Mouse (Mus musculus): Measurements from ENCODE around the gene Mapk3. TPM values are rescaled to one million over a fixed set of nuclear protein-coding genes. Genes with fewer than 3 reads are reported as not detected.
A peak's percentile ranks its signal among the peaks of the same experiment; 100 is the strongest.
"Not testable (repeated sequence)": the region's sequence is repeated elsewhere in the genome, so short reads cannot be mapped to it uniquely, and the experiment has no call there.

Mapk3 gene
- polyA plus RNA-seq, 1 experiment from 2014 or later: 99.7 TPM

DNA sequence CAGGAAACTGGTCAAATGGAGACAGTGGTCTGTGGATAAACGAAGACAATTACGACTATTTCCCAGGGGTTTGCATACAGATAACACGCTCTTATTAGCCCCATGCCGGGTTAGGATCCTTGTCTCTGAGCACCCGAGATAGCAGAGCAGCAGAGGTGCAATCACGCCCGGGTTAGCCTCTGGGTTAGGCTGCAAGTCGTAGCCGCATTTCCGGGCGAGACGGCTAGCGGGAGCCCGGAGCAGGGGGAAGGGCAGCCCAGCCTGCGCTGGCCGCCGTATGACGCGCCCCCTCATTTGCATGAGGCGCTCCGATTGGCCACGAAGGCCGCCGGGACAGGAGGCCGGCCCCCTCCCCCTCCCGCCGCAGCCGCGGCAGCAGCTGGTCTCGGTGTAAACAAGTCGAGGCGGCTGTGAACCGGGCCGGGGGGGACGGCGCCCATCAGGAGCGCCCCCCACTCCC lies 17.2 kb downstream of the Mapk3 start, which contains the start of gene Ypel3:
Gene Ypel3, plus strand, starts transcription at position 358 of the 460 bp plus-strand sequence.
- Histone ChIP-seq H3K4me2 (ENCODE audit: low read length) (peak within 1 kb of the TSS; percentile 95), H3K9me3 (replicated peaks; ENCODE audit: control insufficient read depth, low read length) (no peaks in the 10 kb centered on the region), H3K4me3 (ENCODE audit: low read depth, low read length) (peak within 1 kb of the TSS; percentile 75), H3K27ac (ENCODE audit: low read depth, low read length) (peak within 1 kb of the TSS; percentile 76), H3K27me3 (replicated peaks; ENCODE audit: control insufficient read depth, insufficient read depth, low read length) (no peaks in the 10 kb centered on the region), H3K9ac (ENCODE audit: low read length) (peak within 1 kb of the TSS; percentile 94), H3K36me3 (ENCODE audit: control insufficient read depth, insufficient read depth, low read length) (peaks cover 24% of the 10 kb centered on the region; the same call in 1 of the 2 replicates), H3K4me1 (ENCODE audit: control insufficient read depth, insufficient read depth, low read length) (peaks cover 32% of the 10 kb centered on the region)
- DNase-seq (ENCODE audit: low spot score) (peak; percentile 95), ATAC-seq (peak; percentile 87)
- WGBS: under 1% methylated on average over 37 of the region's 37 CpGs

DNA sequence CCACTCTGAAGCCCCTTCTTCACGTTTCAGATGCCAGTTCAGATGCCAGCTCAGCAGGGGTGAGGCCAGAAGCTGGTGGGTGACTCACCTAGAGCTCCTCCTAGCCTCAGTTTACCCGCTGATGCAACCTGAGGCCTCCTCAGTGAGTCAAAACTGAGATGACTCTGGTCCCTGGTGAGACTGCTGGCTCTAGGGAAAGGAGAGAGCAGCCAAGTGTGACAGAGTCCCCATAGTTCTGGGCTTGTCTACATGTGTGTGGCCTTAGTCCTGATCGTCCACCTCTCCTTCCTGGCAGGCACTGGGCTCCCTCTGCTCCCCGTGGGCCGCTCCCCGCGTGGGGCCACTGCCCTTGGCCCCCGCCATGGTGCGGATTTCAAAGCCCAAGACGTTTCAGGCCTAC lies 18.1 kb downstream of the Mapk3 start:
- Histone ChIP-seq H3K9ac (ENCODE audit: low read length) (peak overlapping the region; percentile 94), H3K36me3 (ENCODE audit: control insufficient read depth, insufficient read depth, low read length) (peaks cover 23% of the 10 kb centered on the region; the same call in 1 of the 2 replicates), H3K4me2 (ENCODE audit: low read length) (peak overlapping the region; percentile 95), H3K4me1 (ENCODE audit: control insufficient read depth, insufficient read depth, low read length) (peaks cover 32% of the 10 kb centered on the region), H3K27me3 (replicated peaks; ENCODE audit: control insufficient read depth, insufficient read depth, low read length) (no peaks in the 10 kb centered on the region), H3K27ac (ENCODE audit: low read depth, low read length) (peak overlapping the region; percentile 76; the same call in 1 of the 2 replicates), H3K9me3 (replicated peaks; ENCODE audit: control insufficient read depth, low read length) (no peaks in the 10 kb centered on the region), H3K4me3 (ENCODE audit: low read depth, low read length) (peak overlapping the region; percentile 75)
- no peak for ATAC-seq
- WGBS: 54% methylated on average over 10 of the region's 10 CpGs
- DNase-seq (ENCODE audit: low spot score): no peak

DNA sequence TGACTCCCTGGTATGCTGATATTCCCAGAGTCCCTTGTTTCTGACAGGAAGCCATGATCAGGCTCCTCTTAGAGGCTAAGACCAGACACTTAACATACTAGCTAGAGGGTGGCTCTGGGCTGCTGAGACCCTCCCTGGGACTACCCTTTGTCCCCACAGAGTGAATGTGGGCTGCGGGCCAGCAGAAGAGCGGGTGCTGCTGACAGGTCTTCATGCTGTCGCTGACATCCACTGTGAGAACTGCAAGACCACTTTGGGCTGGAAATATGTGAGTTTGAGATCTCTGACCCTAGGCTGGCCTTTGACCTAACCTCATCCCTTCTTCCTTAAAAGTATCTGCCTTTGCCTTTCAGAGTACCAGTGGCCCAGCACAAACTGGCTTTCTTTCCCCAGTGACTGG lies 18.7 kb downstream of the Mapk3 start:
- Histone ChIP-seq H3K4me3 (ENCODE audit: low read depth, low read length) (no peak overlapping the region), H3K9ac (ENCODE audit: low read length) (peak overlapping the region; percentile 94; the same call in 1 of the 2 replicates), H3K36me3 (ENCODE audit: control insufficient read depth, insufficient read depth, low read length) (peaks cover 23% of the 10 kb centered on the region; the same call in 1 of the 2 replicates), H3K9me3 (replicated peaks; ENCODE audit: control insufficient read depth, low read length) (no peaks in the 10 kb centered on the region), H3K27me3 (replicated peaks; ENCODE audit: control insufficient read depth, insufficient read depth, low read length) (no peaks in the 10 kb centered on the region), H3K4me2 (ENCODE audit: low read length) (peak overlapping the region; percentile 95), H3K4me1 (ENCODE audit: control insufficient read depth, insufficient read depth, low read length) (peaks cover 32% of the 10 kb centered on the region), H3K27ac (ENCODE audit: low read depth, low read length) (no peak overlapping the region)
- no peak for ATAC-seq
- WGBS: 84% methylated on average over 3 of the region's 3 CpGs
- no peak for DNase-seq (ENCODE audit: low spot score)

DNA sequence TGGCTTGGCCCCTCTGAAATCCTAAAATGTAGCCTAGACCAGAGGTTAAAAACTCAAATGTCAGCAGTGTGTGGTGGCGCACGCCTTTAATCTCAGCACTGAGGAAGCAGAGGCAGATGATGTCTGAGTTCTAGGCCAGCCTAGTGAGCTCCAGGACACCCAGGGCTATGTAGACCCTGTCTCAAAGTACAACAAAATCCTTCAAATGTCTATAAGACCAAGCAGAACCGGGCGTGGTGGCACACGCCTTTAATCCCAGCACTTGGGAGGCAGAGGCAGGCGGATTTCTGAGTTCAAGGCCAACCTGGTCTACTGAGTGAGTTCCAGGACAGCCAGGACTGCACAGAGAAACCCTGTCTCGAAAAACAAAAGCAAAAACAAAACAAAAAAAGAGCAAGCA lies 19.7 kb downstream of the Mapk3 start:
- Histone ChIP-seq H3K4me1 (ENCODE audit: control insufficient read depth, insufficient read depth, low read length) (peaks cover 32% of the 10 kb centered on the region), H3K36me3 (ENCODE audit: control insufficient read depth, insufficient read depth, low read length) (peaks cover 27% of the 10 kb centered on the region; the same call in 1 of the 2 replicates)
- not testable (repeated sequence) for H3K27me3 ChIP-seq (replicated peaks; ENCODE audit: control insufficient read depth, insufficient read depth, low read length); ATAC-seq; H3K4me3 ChIP-seq (ENCODE audit: low read depth, low read length); H3K4me2 ChIP-seq (ENCODE audit: low read length); H3K27ac ChIP-seq (ENCODE audit: low read depth, low read length); DNase-seq (ENCODE audit: low spot score); H3K9me3 ChIP-seq (replicated peaks; ENCODE audit: control insufficient read depth, low read length); H3K9ac ChIP-seq (ENCODE audit: low read length)
- 91% methylated on average over 7 of the region's 7 CpGs for WGBS

DNA sequence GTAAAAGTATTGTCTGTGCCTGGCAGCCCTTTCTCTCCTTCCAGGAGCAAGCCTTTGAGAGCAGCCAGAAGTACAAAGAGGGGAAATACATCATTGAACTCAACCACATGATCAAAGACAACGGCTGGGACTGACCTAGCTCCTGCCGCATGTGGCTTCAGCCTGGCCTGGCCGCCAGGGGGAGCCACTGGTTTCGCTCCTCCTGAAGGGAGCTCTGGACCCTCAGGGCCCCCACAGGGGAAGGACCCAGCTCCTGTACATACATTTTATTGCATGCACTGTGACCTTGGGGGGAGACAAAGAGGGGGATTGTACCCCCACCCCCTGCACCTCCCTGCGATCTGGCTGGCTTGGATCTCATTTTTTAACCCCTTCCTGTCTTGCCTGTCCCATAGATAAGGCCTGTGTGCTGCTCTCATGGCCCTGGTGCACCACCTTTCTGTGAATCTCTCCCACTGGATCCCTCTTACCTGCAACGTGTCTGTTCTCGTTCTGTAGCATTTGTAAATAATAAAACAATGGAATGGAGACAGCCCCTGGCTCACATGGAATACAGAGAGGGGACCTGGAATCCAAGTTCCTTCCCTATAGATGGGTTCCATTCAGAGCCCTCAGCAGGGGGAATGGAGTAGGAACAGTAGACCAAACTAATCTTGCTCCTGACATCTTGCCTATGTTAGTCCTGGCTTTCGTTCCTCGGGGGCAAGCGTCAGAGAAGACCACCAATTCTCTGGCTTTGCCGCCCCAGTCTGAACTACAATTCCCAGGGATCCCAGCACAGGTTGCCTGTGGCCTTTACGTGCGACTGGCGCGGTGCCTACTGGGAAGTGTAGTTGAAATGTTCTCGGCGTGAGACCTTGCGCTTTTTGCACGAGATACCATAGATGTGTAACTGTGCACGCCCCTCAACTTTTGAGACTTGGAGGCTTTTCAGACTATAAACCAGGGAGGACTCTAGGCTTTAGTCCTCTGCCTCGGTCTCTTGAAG lies 20.9 kb downstream of the Mapk3 start:
- Histone ChIP-seq H3K36me3 (ENCODE audit: control insufficient read depth, insufficient read depth, low read length) (peaks cover 34% of the 10 kb centered on the region), H3K4me3 (ENCODE audit: low read depth, low read length) (peak overlapping the region; percentile 40), H3K4me1 (ENCODE audit: control insufficient read depth, insufficient read depth, low read length) (peaks cover 32% of the 10 kb centered on the region), H3K9ac (ENCODE audit: low read length) (peak overlapping the region; percentile 66), H3K4me2 (ENCODE audit: low read length) (peak overlapping the region; percentile 88), H3K27me3 (replicated peaks; ENCODE audit: control insufficient read depth, insufficient read depth, low read length) (no peaks in the 10 kb centered on the region), H3K27ac (ENCODE audit: low read depth, low read length) (peak overlapping the region; percentile 75), H3K9me3 (replicated peaks; ENCODE audit: control insufficient read depth, low read length) (no peaks in the 10 kb centered on the region)
- DNase-seq (ENCODE audit: low spot score) (peak; percentile 97), ATAC-seq (peak; percentile 79)
- WGBS: 0% methylated on average over 21 of the region's 21 CpGs

DNA sequence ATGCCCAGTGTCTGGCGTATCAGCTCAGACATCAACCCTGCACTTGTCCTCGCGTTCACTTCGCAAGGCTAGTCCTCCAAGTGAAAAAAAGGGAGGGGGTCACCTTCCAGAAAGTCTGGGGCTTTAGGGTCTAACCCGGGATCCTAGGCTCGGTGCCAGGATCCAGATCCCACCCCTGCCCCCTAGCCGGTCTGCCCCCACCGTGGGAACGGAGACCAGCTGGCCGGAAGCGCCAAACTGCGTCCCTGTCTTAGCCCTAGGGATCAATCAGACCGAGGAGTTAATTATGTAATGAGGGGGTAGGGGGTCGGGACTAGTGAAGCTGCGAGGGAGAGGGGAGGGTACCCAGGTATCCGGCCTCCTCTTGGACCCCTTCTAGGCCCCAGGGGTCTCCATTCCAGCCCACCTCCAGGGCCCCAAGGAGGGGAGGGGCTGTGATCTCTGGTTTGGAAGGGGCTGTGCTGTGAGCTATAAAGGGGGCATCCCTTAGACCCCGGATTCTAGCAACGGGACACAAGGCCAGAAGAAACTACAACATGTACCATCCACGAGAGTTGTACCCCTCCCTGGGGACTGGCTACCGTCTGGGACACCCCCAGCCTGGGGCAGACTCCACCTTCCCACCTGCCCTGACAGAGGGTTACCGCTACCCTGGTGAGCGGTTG lies 21.7 kb downstream of the Mapk3 start, which contains the start of gene Tbx6:
Gene Tbx6, plus strand, starts transcription at position 513 of the 665 bp plus-strand sequence.
- no peaks in the 10 kb centered on the region for H3K27me3 ChIP-seq (replicated peaks; ENCODE audit: control insufficient read depth, insufficient read depth, low read length)
- H3K27ac ChIP-seq (ENCODE audit: low read depth, low read length): peak within 1 kb of the TSS; percentile 75
- ATAC-seq: no peak
- peaks cover 36% of the 10 kb centered on the region for H3K36me3 ChIP-seq (ENCODE audit: control insufficient read depth, insufficient read depth, low read length)
- peak within 1 kb of the TSS; percentile 40 for H3K4me3 ChIP-seq (ENCODE audit: low read depth, low read length)
- H3K4me2 ChIP-seq (ENCODE audit: low read length): peak within 1 kb of the TSS; percentile 88
- DNase-seq (ENCODE audit: low spot score): no peak
- H3K4me1 ChIP-seq (ENCODE audit: control insufficient read depth, insufficient read depth, low read length): peaks cover 30% of the 10 kb centered on the region
- WGBS: 7% methylated on average over 22 of the region's 22 CpGs
- H3K9me3 ChIP-seq (replicated peaks; ENCODE audit: control insufficient read depth, low read length): no peaks in the 10 kb centered on the region
- peak within 1 kb of the TSS; percentile 66 for H3K9ac ChIP-seq (ENCODE audit: low read length)

DNA sequence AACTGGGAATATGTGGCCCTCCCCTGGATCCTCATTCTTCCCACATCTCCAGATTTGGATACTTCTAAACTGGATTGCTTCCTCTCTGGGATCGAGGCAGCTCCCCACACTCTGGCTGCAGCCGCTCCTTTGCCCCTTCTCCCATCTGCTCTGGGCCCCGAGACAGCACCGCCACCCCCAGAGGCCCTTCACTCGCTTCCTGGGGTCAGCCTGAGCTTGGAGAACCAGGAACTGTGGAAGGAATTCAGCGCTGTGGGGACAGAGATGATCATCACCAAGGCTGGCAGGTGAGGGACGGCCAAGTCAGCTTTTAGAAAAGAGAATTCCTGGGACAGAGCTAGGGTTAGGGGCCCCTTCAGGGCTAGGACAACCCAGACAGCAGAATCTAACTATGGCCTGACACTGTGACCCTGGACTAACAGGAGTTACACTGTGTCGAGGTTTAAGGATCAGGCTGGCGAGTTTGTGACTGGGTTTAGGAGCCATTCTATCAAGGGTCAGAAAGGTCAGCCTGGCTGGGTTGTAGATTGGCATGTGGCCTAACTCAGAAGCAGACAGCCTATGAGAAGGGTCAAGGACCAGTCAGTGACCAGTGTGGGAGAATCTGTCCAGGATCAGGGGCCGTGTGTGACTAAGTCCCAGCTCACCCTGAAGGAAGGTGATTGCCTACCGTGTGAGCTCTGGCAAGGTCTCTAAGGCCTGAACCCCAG lies 22.4 kb downstream of the Mapk3 start:
- Histone ChIP-seq H3K4me3 (ENCODE audit: low read depth, low read length) (peak overlapping the region; percentile 40; the same call in 1 of the 2 replicates), H3K27me3 (replicated peaks; ENCODE audit: control insufficient read depth, insufficient read depth, low read length) (no peaks in the 10 kb centered on the region), H3K36me3 (ENCODE audit: control insufficient read depth, insufficient read depth, low read length) (peaks cover 44% of the 10 kb centered on the region), H3K27ac (ENCODE audit: low read depth, low read length) (no peak overlapping the region), H3K9ac (ENCODE audit: low read length) (peak overlapping the region; percentile 66), H3K9me3 (replicated peaks; ENCODE audit: control insufficient read depth, low read length) (no peaks in the 10 kb centered on the region), H3K4me2 (ENCODE audit: low read length) (no peak overlapping the region), H3K4me1 (ENCODE audit: control insufficient read depth, insufficient read depth, low read length) (peaks cover 26% of the 10 kb centered on the region)
- ATAC-seq: no peak
- 45% methylated on average over 11 of the region's 11 CpGs for WGBS
- no peak for DNase-seq (ENCODE audit: low spot score)

DNA sequence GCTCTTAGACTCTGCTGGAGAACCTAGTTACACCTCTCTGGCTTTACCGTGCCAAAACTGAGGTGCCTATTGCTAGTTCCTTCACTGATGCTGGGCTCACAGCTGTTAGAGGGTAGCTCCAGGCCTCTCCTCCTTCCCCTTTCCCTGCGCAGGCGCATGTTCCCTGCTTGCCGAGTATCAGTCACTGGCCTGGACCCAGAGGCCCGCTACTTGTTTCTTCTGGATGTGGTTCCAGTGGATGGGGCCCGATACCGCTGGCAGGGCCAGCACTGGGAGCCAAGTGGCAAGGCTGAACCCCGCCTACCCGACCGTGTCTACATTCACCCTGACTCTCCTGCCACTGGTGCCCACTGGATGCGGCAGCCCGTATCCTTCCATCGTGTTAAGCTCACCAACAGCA lies 23.3 kb downstream of the Mapk3 start:
- Histone ChIP-seq H3K27ac (ENCODE audit: low read depth, low read length) (no peak overlapping the region), H3K27me3 (replicated peaks; ENCODE audit: control insufficient read depth, insufficient read depth, low read length) (no peaks in the 10 kb centered on the region), H3K36me3 (ENCODE audit: control insufficient read depth, insufficient read depth, low read length) (peaks cover 52% of the 10 kb centered on the region), H3K4me2 (ENCODE audit: low read length) (no peak overlapping the region), H3K4me1 (ENCODE audit: control insufficient read depth, insufficient read depth, low read length) (peaks cover 21% of the 10 kb centered on the region), H3K9me3 (replicated peaks; ENCODE audit: control insufficient read depth, low read length) (no peaks in the 10 kb centered on the region), H3K9ac (ENCODE audit: low read length) (no peak overlapping the region), H3K4me3 (ENCODE audit: low read depth, low read length) (no peak overlapping the region)
- no peak for ATAC-seq
- DNase-seq (ENCODE audit: low spot score): no peak
- 87% methylated on average over 13 of the region's 13 CpGs for WGBS
